Mouse (Mus musculus) hindbrain, embryonic 13.5 days (tissue): Measurements from ENCODE around the gene Mettl1. TPM values are rescaled to one million over a fixed set of nuclear protein-coding genes. Genes with fewer than 3 reads are reported as not detected.

ENCODE experiments used
- ATAC-seq: fragments of 200-750 bp; cut with Nextera tagmentation; 2 replicates; pipeline ENCODE4 v1.8.0; 2017; ENCODE audit warnings: moderate TSS enrichment; ENCODE audit not compliant: low FRiP score
- H3K27ac ChIP-seq: fragments of 300-500 bp; sonication (generic); 2 replicates; pipeline ENCODE4 v1.5.1; 2015; ENCODE audit warnings: inconsistent platforms, mild to moderate bottlenecking, moderate library complexity
- H3K27me3 ChIP-seq: fragments of 300-500 bp; sonication (generic); 2 replicates; pipeline ENCODE4 v1.6.1; 2015; ENCODE audit warnings: mild to moderate bottlenecking, inconsistent platforms
- H3K36me3 ChIP-seq: fragments of 300-500 bp; sonication (generic); 2 replicates; pipeline ENCODE4 v1.6.1; 2015; ENCODE audit warnings: mild to moderate bottlenecking, inconsistent platforms
- H3K4me1 ChIP-seq: fragments of 300-500 bp; sonication (generic); replicated peaks from 2 replicates; pipeline ENCODE4 v1.6.1; 2015; ENCODE audit warnings: inconsistent platforms
- H3K4me2 ChIP-seq: fragments of 300-500 bp; sonication (generic); 2 replicates; pipeline ENCODE4 v1.6.1; 2015; ENCODE audit warnings: inconsistent platforms, mild to moderate bottlenecking, moderate library complexity
- H3K4me3 ChIP-seq: fragments of 300-500 bp; sonication (generic); 2 replicates; pipeline ENCODE4 v1.5.1; 2015; ENCODE audit warnings: mild to moderate bottlenecking, inconsistent platforms
- H3K9ac ChIP-seq: fragments of 300-500 bp; sonication (generic); 2 replicates; pipeline ENCODE4 v1.6.1; 2015; ENCODE audit warnings: mild to moderate bottlenecking, inconsistent platforms
- H3K9me3 ChIP-seq: fragments of 300-500 bp; sonication (generic); 2 replicates; pipeline ENCODE4 v1.6.1; 2016; ENCODE audit warnings: inconsistent platforms
- WGBS: fragments of 180-500 bp; shearing (Covaris S2); methylation state at CpG from one replicate; pipeline ENCODE4 v1.1.7; 2015; 5-methylcytosine and 5-hydroxymethylcytosine counted together
- polyA plus RNA-seq: library from polyadenylated mRNA; unstranded; fragments of >200 nt; fragmentation: Nextera tagmentation; extraction: Ambion mirVana; gene quantifications from 2 replicates; pipeline ENCODE4 v1.2.1, GENCODE M21; 2015

Gene Mettl1
- polyA plus RNA-seq, 1 experiment from 2014 or later, result 21.6 TPM

GRCm38 (mm10) chr10:127081996-127082620 is 40.9 kb downstream of the Mettl1 start:
- peak overlapping the region; percentile 84 for H3K4me3 ChIP-seq
- peak overlapping the region; percentile 90 for H3K4me2 ChIP-seq
- no peaks in the 10 kb centered on the region for H3K9me3 ChIP-seq
- no peak for ATAC-seq
- peaks cover 52% of the 10 kb centered on the region for H3K4me1 ChIP-seq
- peak overlapping the region; percentile 98; the same call in 1 of the 2 replicates for H3K9ac ChIP-seq
- no peak overlapping the region for H3K27ac ChIP-seq
- peaks cover 38% of the 10 kb centered on the region for H3K36me3 ChIP-seq
- WGBS, result 33% methylated on average over 8 of the region's 8 CpGs
- H3K27me3 ChIP-seq, result peaks cover 58% of the 10 kb centered on the region

- 39% methylated on average over 8 of the region's 8 CpGs for WGBS
- no peak overlapping the region for H3K4me2 ChIP-seq
- peaks cover 51% of the 10 kb centered on the region for H3K36me3 ChIP-seq
- ATAC-seq, result no peak
- no peak overlapping the region for H3K27ac ChIP-seq
- H3K9me3 ChIP-seq, result no peaks in the 10 kb centered on the region
- 0 out of 2 replicates have a peak overlapping the region, but pooled peaks have one; percentile 49 for H3K9ac ChIP-seq
- peaks cover 67% of the 10 kb centered on the region for H3K27me3 ChIP-seq
- peaks cover 42% of the 10 kb centered on the region for H3K4me1 ChIP-seq
- no peak overlapping the region for H3K4me3 ChIP-seq
Observed at GRCm38 (mm10) chr10:127083292-127083914, 42.2 kb downstream of the Mettl1 start.

- peaks cover 72% of the 10 kb centered on the region for H3K27me3 ChIP-seq
- peaks cover 54% of the 10 kb centered on the region for H3K36me3 ChIP-seq
Observed at GRCm38 (mm10) chr10:127083915-127084306, 42.7 kb downstream of the Mettl1 start.

GRCm38 (mm10) chr10:127085052-127085451 is 43.8 kb downstream of the Mettl1 start:
- Histone ChIP-seq H3K36me3 (peaks cover 62% of the 10 kb centered on the region), H3K9me3 (no peaks in the 10 kb centered on the region), H3K4me3 (no peak overlapping the region), H3K27ac (no peak overlapping the region), H3K9ac (no peak overlapping the region), H3K27me3 (peaks cover 80% of the 10 kb centered on the region), H3K4me2 (no peak overlapping the region), H3K4me1 (peaks cover 38% of the 10 kb centered on the region)
- WGBS, result 87% methylated on average over 9 of the region's 9 CpGs
- no peak for ATAC-seq

More at GRCm38 (mm10) chr10:127083915-127084306, 42.7 kb downstream of the Mettl1 start:
- no peak overlapping the region for H3K4me2 ChIP-seq
- H3K4me1 ChIP-seq, result peaks cover 40% of the 10 kb centered on the region
- no peak for ATAC-seq
- H3K9me3 ChIP-seq, result no peaks in the 10 kb centered on the region
- H3K9ac ChIP-seq, result no peak overlapping the region
- H3K27ac ChIP-seq, result no peak overlapping the region
- H3K4me3 ChIP-seq, result no peak overlapping the region
- WGBS, result 57% methylated on average over 5 of the region's 5 CpGs

GRCm38 (mm10) chr10:127085633-127086032 is 44.4 kb downstream of the Mettl1 start:
- Histone ChIP-seq H3K4me3 (no peak overlapping the region), H3K9me3 (no peaks in the 10 kb centered on the region), H3K36me3 (peaks cover 62% of the 10 kb centered on the region), H3K9ac (no peak overlapping the region), H3K27me3 (peaks cover 80% of the 10 kb centered on the region), H3K4me1 (peaks cover 38% of the 10 kb centered on the region), H3K4me2 (no peak overlapping the region), H3K27ac (no peak overlapping the region)
- ATAC-seq, result no peak
- 78% methylated on average over 6 of the region's 6 CpGs for WGBS

- Histone ChIP-seq H3K4me1 (peaks cover 40% of the 10 kb centered on the region), H3K36me3 (peaks cover 58% of the 10 kb centered on the region), H3K27ac (no peak overlapping the region), H3K27me3 (peaks cover 77% of the 10 kb centered on the region), H3K4me2 (peak overlapping the region; percentile 42), H3K9ac (peak overlapping the region; percentile 59), H3K9me3 (no peaks in the 10 kb centered on the region), H3K4me3 (peak overlapping the region; percentile 24)
- peak; percentile 26; the same call in 1 of the 2 replicates for ATAC-seq
- WGBS, result 8% methylated on average over 57 of the region's 57 CpGs
Observed at GRCm38 (mm10) chr10:127090560-127091411, 49.6 kb downstream of the Mettl1 start.

GRCm38 (mm10) chr10:127091507-127092396 is 50.5 kb downstream of the Mettl1 start:
- Histone ChIP-seq H3K4me3 (peak overlapping the region; percentile 24), H3K9me3 (no peaks in the 10 kb centered on the region), H3K9ac (peak overlapping the region; percentile 59), H3K36me3 (peaks cover 63% of the 10 kb centered on the region), H3K4me1 (peaks cover 40% of the 10 kb centered on the region), H3K27me3 (peaks cover 71% of the 10 kb centered on the region), H3K27ac (no peak overlapping the region), H3K4me2 (peak overlapping the region; percentile 42)
- ATAC-seq, result peak; percentile 43
- 10% methylated on average over 51 of the region's 51 CpGs for WGBS

- H3K27ac ChIP-seq, result no peak overlapping the region
- H3K4me2 ChIP-seq, result no peak overlapping the region
- H3K36me3 ChIP-seq, result peaks cover 63% of the 10 kb centered on the region
- 56% methylated on average over 4 of the region's 4 CpGs for WGBS
- peaks cover 40% of the 10 kb centered on the region for H3K4me1 ChIP-seq
- H3K9ac ChIP-seq, result no peak overlapping the region
- no peak for ATAC-seq
- H3K9me3 ChIP-seq, result no peaks in the 10 kb centered on the region
- no peak overlapping the region for H3K4me3 ChIP-seq
- H3K27me3 ChIP-seq, result peaks cover 62% of the 10 kb centered on the region
Observed at GRCm38 (mm10) chr10:127092742-127093141, 51.5 kb downstream of the Mettl1 start.

- peaks cover 45% of the 10 kb centered on the region for H3K27me3 ChIP-seq
- H3K4me3 ChIP-seq, result no peak overlapping the region
- peak overlapping the region; percentile 52; the same call in 1 of the 2 replicates for H3K27ac ChIP-seq
- peaks cover 40% of the 10 kb centered on the region for H3K4me1 ChIP-seq
- H3K9me3 ChIP-seq, result no peaks in the 10 kb centered on the region
- no peak overlapping the region for H3K4me2 ChIP-seq
- H3K36me3 ChIP-seq, result peaks cover 64% of the 10 kb centered on the region
- ATAC-seq, result no peak
- WGBS, result 44% methylated on average over 7 of the region's 7 CpGs
- peak overlapping the region; percentile 35; the same call in 1 of the 2 replicates for H3K9ac ChIP-seq
Observed at GRCm38 (mm10) chr10:127094382-127094802, 53.2 kb downstream of the Mettl1 start.
